Mouse (Mus musculus) neural tube, postnatal 0 days (tissue): ENCODE measurements around the gene Xpnpep1. TPM values are rescaled to one million over a fixed set of nuclear protein-coding genes. Genes with fewer than 3 reads are reported as not detected.

Source experiments
- microRNA-seq: library from miRNA; unstranded; fragments of <30 nt; microRNA quantifications from one replicate; pipeline ENCODE4, GENCODE M21; 2016
- polyA plus RNA-seq: library from polyadenylated mRNA; unstranded; fragments of >200 nt; fragmentation: Nextera tagmentation; extraction: Ambion mirVana; gene quantifications from 2 replicates; pipeline ENCODE4 v1.2.1, GENCODE M21; 2015

The Xpnpep1 gene
- polyA plus RNA-seq, result 94.5 and 98.3 TPM in 2 replicates

DNA sequence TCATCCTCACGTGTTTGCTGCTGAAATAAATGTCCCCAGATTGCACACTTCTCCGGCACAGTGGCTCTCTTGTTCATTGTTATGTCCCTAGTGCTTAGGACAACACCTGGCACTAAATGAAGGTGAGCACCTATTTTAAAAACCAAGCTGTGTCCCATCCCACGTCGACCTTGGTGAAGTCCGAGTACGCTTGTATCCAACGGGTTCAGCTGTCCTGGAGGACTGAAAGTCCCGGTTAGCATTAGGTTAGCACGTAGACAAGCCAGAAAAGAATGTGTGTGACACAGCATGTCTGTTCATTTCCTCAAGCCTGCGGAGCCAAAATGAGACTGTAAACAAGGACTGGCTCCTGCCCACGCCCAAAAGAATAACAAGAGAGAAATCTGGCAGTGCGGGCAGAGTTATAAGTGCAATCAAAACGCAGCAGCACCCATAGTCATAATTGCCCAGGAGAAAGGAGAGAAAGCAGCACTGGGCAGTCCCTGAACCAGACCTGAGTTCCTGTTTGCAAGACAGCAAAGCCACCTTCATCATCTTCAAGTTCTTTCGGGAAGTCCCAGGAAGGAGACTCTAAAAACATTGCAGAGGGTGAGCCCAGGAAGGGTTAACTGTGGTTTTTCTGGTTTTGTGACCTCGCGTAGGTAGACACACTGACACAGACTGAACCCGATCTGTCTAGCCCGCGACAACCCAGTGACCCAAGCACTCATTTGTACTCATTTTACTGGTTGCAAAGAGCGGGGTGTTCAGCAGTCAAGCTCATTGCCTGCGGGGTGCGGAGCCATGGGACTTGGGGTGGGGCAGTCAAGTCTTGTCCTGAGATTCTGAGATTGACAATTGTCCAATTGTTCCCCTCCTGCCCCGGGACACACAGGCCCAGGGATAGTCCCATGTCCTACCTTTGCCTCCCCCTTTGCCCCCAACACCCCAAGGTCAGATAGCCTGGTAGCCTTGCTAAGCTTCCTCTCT, at the start of gene Xpnpep1:
Gene Xpnpep1 (minus strand): TSS at position 51 of the 969 bp plus-strand sequence.

Small RNA genes within 50 kb of the gene (microRNA-seq; reads per million reads assigned to microRNA genes)
- gene Mir6407, result not detected

Other genes starting within 250 kb of the Xpnpep1 start
- gene Add3, start 100.2 kb upstream of the Xpnpep1 start, polyA plus RNA-seq, result 74.0 and 74.7 TPM in 2 replicates